Mouse (Mus musculus): ENCODE measurements around the gene Trim23.
A peak's percentile ranks its signal among the peaks of the same experiment; 100 is the strongest.
"Not testable (repeated sequence)": the region's sequence is repeated elsewhere in the genome, so short reads cannot be mapped to it uniquely, and the experiment has no call there.

Trim23 gene

GRCm38 (mm10) chr13:104178650-104179121, at the start of gene Trim23:
Gene Trim23, plus strand, starts transcription at chr13:104178797.
- peak; percentile 88 to 91 for DNase-seq

- DNase-seq = no peak
Measured at GRCm38 (mm10) chr13:104132561-104132960, 46.0 kb upstream of the Trim23 start.

GRCm38 (mm10) chr13:104134510-104135085, 44.0 kb upstream of the Trim23 start:
- DNase-seq = no peak

GRCm38 (mm10) chr13:104139369-104140209, 39.0 kb upstream of the Trim23 start:
- peak; percentile 56 to 80 for DNase-seq

GRCm38 (mm10) chr13:104144871-104145270, 33.7 kb upstream of the Trim23 start:
- no peak for DNase-seq

GRCm38 (mm10) chr13:104145646-104146045, 33.0 kb upstream of the Trim23 start:
- no peak for DNase-seq

GRCm38 (mm10) chr13:104154180-104154579, 24.4 kb upstream of the Trim23 start:
- DNase-seq = no peak

GRCm38 (mm10) chr13:104155106-104155505, 23.5 kb upstream of the Trim23 start:
- DNase-seq = no peak

GRCm38 (mm10) chr13:104155686-104156085, 22.9 kb upstream of the Trim23 start:
- no peak for DNase-seq

GRCm38 (mm10) chr13:104171711-104172110, 6.9 kb upstream of the Trim23 start:
- DNase-seq = no peak

- DNase-seq = no peak
Measured at GRCm38 (mm10) chr13:104172498-104172897, 6.1 kb upstream of the Trim23 start.

- DNase-seq = no peak
Measured at GRCm38 (mm10) chr13:104176874-104177273, 1.7 kb upstream of the Trim23 start.

- peak in 1 of 2 experiments; percentile 78 for DNase-seq
Measured at GRCm38 (mm10) chr13:104177796-104178649, 574 bp upstream of the Trim23 start, which contains the start of gene Trappc13. Gene Trappc13, minus strand, starts transcription at chr13:104178469.

GRCm38 (mm10) chr13:104179176-104179888, 735 bp downstream of the Trim23 start:
- no peak for DNase-seq

GRCm38 (mm10) chr13:104187357-104187756, 8.8 kb downstream of the Trim23 start:
- DNase-seq = no peak

- DNase-seq = not testable (repeated sequence)
Measured at GRCm38 (mm10) chr13:104195891-104196290, 17.3 kb downstream of the Trim23 start.

GRCm38 (mm10) chr13:104204313-104204712, 25.7 kb downstream of the Trim23 start:
- DNase-seq = no peak

- DNase-seq = no peak
Measured at GRCm38 (mm10) chr13:104227478-104227877, 48.9 kb downstream of the Trim23 start.

- DNase-seq = peak; percentile 91 to 94
Measured at GRCm38 (mm10) chr13:104228384-104229066, 49.9 kb downstream of the Trim23 start, which contains the start of the genes Cenpk and Ppwd1. Gene Cenpk, plus strand, starts transcription at chr13:104228611. Gene Ppwd1, minus strand, starts transcription at chr13:104228843.

- no peak for DNase-seq
Measured at GRCm38 (mm10) chr13:104229181-104229580, 50.6 kb downstream of the Trim23 start.
